Mouse (Mus musculus): ENCODE measurements around the gene Plekhg1. TPM values are rescaled to one million over a fixed set of nuclear protein-coding genes. Genes with fewer than 3 reads are reported as not detected.

Gene Plekhg1
- polyA plus RNA-seq, 1 experiment from 2014 or later, result 17.5 TPM

DNA sequence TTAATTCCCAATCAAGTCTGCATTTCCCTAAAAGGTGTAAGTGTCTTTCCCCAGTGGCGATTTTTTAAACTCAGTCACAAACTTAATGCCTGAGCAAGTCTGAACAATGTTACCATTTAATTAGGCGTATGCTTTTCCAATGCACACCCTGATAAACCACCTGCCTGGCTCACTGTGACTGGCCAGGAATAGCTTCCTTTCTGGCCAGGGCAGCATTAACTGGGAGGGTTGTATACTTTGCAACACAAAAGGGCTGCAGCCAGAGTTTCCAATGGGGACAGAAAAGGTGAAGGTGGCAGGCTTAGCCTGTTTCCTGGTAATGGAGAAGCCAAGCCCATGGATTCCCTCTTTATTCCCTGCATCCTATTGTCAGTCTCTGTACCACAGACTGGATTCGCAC lies 10.5 kb upstream of the Plekhg1 start:
- 48% methylated on average over 3 of the region's 3 CpGs for WGBS
- peaks cover 10% of the 10 kb centered on the region for H3K4me1 ChIP-seq (ENCODE audit: control insufficient read depth, insufficient read depth, low read length)

DNA sequence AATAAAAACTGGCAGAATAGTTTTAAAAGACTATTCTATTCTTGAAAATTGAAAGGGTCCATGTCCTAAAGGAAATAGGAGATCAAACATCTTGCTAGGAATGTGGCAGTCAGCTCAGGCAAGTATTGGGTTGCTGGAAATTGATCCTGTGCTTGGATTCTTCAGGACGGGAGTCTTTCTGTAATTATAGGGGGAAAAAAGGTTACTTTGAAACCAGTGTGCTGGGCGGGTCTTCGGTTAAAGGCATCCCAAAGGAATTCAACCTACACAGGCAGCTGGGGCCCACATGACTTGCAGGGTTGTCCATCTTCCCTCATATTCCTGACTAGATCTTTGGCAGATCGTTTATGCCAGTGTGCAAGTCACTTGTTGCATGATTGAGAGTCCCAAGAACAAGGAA lies 9.8 kb upstream of the Plekhg1 start:
- DNase-seq (ENCODE audit: low spot score), result peak; percentile 78
- 3% methylated on average over 4 of the region's 4 CpGs for WGBS
- peak; percentile 55; the same call in 1 of the 2 replicates for ATAC-seq (ENCODE audit: low read depth)
- H3K4me1 ChIP-seq (ENCODE audit: control insufficient read depth, insufficient read depth, low read length), result peaks cover 10% of the 10 kb centered on the region
- no peak overlapping the region for H3K4me2 ChIP-seq (ENCODE audit: low read depth, low read length)
- no peaks in the 10 kb centered on the region for H3K9me3 ChIP-seq (ENCODE audit: control insufficient read depth, low read length)
- no peak overlapping the region for H3K4me3 ChIP-seq (ENCODE audit: low read depth, low read length)
- no peak overlapping the region for H3K27ac ChIP-seq (replicated peaks; ENCODE audit: low read depth, low read length)
- H3K27me3 ChIP-seq (replicated peaks; ENCODE audit: control insufficient read depth, insufficient read depth, low read length), result no peaks in the 10 kb centered on the region
- H3K9ac ChIP-seq (ENCODE audit: low read depth, low read length), result no peak overlapping the region
- no peaks in the 10 kb centered on the region for H3K36me3 ChIP-seq (ENCODE audit: control insufficient read depth, insufficient read depth, low read length)

More for the DNA sequence above, 10.5 kb upstream of the Plekhg1 start:
- Histone ChIP-seq H3K4me2 (ENCODE audit: low read depth, low read length) (no peak overlapping the region), H3K9me3 (ENCODE audit: control insufficient read depth, low read length) (no peaks in the 10 kb centered on the region), H3K27ac (replicated peaks; ENCODE audit: low read depth, low read length) (no peak overlapping the region), H3K36me3 (ENCODE audit: control insufficient read depth, insufficient read depth, low read length) (no peaks in the 10 kb centered on the region), H3K27me3 (replicated peaks; ENCODE audit: control insufficient read depth, insufficient read depth, low read length) (no peaks in the 10 kb centered on the region), H3K9ac (ENCODE audit: low read depth, low read length) (no peak overlapping the region), H3K4me3 (ENCODE audit: low read depth, low read length) (no peak overlapping the region)
- ATAC-seq (ENCODE audit: low read depth) (no peak; the same call in 1 of the 2 replicates), DNase-seq (ENCODE audit: low spot score) (no peak)

DNA sequence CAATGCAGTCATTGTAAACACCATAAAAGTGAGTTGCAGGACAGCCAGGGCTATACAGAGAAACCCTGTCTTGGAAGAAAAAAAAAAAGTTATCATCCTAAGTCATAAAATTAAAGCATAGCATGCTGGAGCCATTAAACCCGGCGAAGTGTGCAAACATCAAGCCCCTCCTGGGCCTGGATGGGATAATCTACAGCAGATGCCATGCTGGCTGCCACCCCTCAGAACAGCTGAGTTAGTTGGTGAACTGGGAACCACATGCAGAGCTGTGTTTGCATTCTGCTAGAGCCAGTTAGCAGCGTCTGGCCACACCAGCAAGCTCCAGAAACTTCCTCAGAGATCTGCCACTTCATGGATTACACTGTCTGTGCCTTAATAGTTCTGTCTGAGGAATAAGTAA lies 3.1 kb upstream of the Plekhg1 start:
- ATAC-seq (ENCODE audit: low read depth) (no peak), DNase-seq (ENCODE audit: low spot score) (peak; percentile 64)
- H3K9me3 ChIP-seq (ENCODE audit: control insufficient read depth, low read length), result no peaks in the 10 kb centered on the region
- H3K4me1 ChIP-seq (ENCODE audit: control insufficient read depth, insufficient read depth, low read length), result peaks cover 9% of the 10 kb centered on the region
- H3K27me3 ChIP-seq (replicated peaks; ENCODE audit: control insufficient read depth, insufficient read depth, low read length), result no peaks in the 10 kb centered on the region
- 41% methylated on average over 3 of the region's 3 CpGs for WGBS
- no peaks in the 10 kb centered on the region for H3K36me3 ChIP-seq (ENCODE audit: control insufficient read depth, insufficient read depth, low read length)
- no peak overlapping the region for H3K4me2 ChIP-seq (ENCODE audit: low read depth, low read length)
- H3K4me3 ChIP-seq (ENCODE audit: low read depth, low read length), result no peak overlapping the region
- H3K9ac ChIP-seq (ENCODE audit: low read depth, low read length), result no peak overlapping the region
- no peak overlapping the region for H3K27ac ChIP-seq (replicated peaks; ENCODE audit: low read depth, low read length)

DNA sequence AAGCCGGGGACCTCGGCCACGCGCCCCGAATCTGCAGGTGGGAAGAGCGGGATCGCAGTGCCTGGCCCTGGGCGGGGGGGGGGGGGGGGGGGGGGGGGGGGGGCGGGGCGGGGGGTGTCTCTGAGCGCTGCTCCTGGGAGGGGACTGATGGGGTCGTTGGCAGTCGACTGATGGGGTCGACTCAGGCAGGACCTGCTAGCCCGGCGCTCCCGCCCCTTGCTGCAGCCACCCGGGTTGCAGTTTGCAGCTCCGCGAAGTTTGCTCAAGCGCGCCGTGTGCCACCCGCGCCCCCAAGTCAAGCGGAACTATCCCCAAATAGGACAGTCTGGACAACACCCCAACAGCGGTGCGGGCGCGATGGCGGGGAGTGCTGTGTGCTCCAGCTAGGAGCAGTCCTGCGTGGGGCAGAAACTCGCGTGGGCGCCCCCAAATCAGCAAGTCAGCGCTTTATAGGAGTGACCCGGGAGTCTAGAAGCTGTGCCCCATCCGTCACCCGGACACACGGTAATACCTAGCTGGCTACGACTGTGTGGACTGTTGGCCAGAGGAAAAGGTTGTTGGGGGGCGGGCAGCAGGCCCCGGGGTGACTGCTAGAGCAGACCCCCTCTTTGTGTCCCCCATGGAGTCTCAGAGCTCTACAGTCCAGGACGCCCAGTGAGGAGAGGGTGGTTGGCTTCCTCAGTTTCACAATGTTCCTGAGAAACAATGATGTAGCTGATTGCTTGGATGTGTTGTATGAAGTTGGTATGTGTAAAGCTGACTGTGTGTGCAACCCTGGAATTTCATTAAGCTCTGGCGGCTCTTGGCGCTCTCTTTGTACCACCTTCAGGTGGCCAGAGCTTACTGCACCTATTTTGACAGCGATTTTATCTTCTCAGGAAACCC lies 582 bp downstream of the Plekhg1 start:
- H3K9me3 ChIP-seq (ENCODE audit: control insufficient read depth, low read length), result no peaks in the 10 kb centered on the region
- peaks cover 27% of the 10 kb centered on the region for H3K4me1 ChIP-seq (ENCODE audit: control insufficient read depth, insufficient read depth, low read length)
- ATAC-seq (ENCODE audit: low read depth), result peak; percentile 72
- DNase-seq (ENCODE audit: low spot score), result peak; percentile 92
- peak overlapping the region; percentile 77 for H3K4me2 ChIP-seq (ENCODE audit: low read depth, low read length)
- H3K9ac ChIP-seq (ENCODE audit: low read depth, low read length), result peak overlapping the region; percentile 71
- H3K4me3 ChIP-seq (ENCODE audit: low read depth, low read length), result peak overlapping the region; percentile 56
- H3K27ac ChIP-seq (replicated peaks; ENCODE audit: low read depth, low read length), result peak overlapping the region; percentile 89
- no peaks in the 10 kb centered on the region for H3K27me3 ChIP-seq (replicated peaks; ENCODE audit: control insufficient read depth, insufficient read depth, low read length)
- 0% methylated on average over 32 of the region's 47 CpGs for WGBS
- no peaks in the 10 kb centered on the region for H3K36me3 ChIP-seq (ENCODE audit: control insufficient read depth, insufficient read depth, low read length)

DNA sequence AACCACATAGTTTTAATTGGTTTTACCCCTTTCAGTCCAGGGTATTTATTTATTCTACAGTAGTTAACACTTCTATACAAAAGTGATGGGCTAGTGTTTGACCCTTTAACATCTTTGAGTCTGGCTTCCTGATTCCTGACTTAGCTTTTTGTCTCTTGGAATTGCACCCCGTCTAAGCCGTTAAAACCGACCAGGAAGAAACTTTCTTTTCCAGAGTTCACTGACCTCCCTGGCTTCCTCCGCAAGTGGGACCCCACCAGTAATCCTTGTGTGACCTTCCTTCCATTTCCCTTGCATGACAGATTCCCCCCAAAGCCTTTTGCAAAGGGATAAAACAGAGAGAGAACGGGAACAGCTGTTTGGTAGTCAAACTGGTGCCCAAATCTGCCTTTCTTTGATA lies 1.6 kb downstream of the Plekhg1 start:
- Histone ChIP-seq H3K4me1 (ENCODE audit: control insufficient read depth, insufficient read depth, low read length) (peaks cover 27% of the 10 kb centered on the region), H3K4me3 (ENCODE audit: low read depth, low read length) (peak overlapping the region; percentile 56), H3K27me3 (replicated peaks; ENCODE audit: control insufficient read depth, insufficient read depth, low read length) (no peaks in the 10 kb centered on the region), H3K4me2 (ENCODE audit: low read depth, low read length) (peak overlapping the region; percentile 77), H3K36me3 (ENCODE audit: control insufficient read depth, insufficient read depth, low read length) (no peaks in the 10 kb centered on the region), H3K9ac (ENCODE audit: low read depth, low read length) (peak overlapping the region; percentile 56), H3K9me3 (ENCODE audit: control insufficient read depth, low read length) (no peaks in the 10 kb centered on the region), H3K27ac (replicated peaks; ENCODE audit: low read depth, low read length) (no peak overlapping the region)
- DNase-seq (ENCODE audit: low spot score) (no peak), ATAC-seq (ENCODE audit: low read depth) (no peak)
- WGBS, result 5% methylated on average over 5 of the region's 5 CpGs

DNA sequence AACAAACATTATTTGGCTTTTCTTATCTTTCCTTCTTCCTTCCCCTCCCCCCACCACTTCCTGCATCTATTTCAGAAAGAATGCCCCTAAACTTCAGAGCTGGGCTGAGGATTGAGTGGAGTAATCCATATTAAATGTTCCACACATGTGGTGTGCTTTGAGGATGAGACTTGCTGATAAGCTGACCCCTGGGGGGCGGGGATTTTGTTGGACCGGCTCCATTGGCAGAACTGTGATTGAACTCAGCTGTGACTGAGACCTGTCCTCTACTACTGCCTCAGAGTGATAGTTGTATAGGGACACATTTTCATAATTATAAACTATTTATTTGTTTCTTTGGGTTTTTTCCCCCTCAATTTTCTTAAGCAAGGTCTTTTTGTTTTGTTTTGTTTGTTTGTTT lies 2.9 kb downstream of the Plekhg1 start:
- 28% methylated on average over 2 of the region's 2 CpGs for WGBS
- Histone ChIP-seq H3K4me2 (ENCODE audit: low read depth, low read length) (peak overlapping the region; percentile 21), H3K27me3 (replicated peaks; ENCODE audit: control insufficient read depth, insufficient read depth, low read length) (no peaks in the 10 kb centered on the region), H3K27ac (replicated peaks; ENCODE audit: low read depth, low read length) (no peak overlapping the region), H3K4me1 (ENCODE audit: control insufficient read depth, insufficient read depth, low read length) (peaks cover 36% of the 10 kb centered on the region), H3K36me3 (ENCODE audit: control insufficient read depth, insufficient read depth, low read length) (no peaks in the 10 kb centered on the region), H3K9me3 (ENCODE audit: control insufficient read depth, low read length) (no peaks in the 10 kb centered on the region), H3K4me3 (ENCODE audit: low read depth, low read length) (no peak overlapping the region), H3K9ac (ENCODE audit: low read depth, low read length) (no peak overlapping the region)
- DNase-seq (ENCODE audit: low spot score) (no peak), ATAC-seq (ENCODE audit: low read depth) (no peak)

DNA sequence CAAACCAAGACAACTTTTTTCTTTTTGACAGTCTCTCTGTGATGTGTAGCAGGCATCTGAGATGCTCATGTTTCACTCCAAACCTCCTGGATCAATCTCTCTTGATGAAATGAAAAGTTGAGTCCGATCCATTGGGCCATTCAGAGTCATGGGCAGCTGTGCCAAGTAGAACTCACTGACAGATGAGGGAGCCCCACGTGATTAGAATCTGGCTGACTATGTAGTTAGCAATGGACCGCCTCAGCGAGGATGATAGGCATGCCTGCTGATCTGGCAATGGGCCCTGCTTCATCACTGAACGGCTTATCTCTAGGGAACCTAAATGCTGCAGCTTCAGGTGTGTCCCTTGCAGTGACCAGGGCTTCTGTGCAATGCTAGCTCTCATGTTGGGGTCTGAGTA lies 3.7 kb downstream of the Plekhg1 start:
- ATAC-seq (ENCODE audit: low read depth) (no peak), DNase-seq (ENCODE audit: low spot score) (peak; percentile 31)
- H3K9me3 ChIP-seq (ENCODE audit: control insufficient read depth, low read length), result no peaks in the 10 kb centered on the region
- H3K4me3 ChIP-seq (ENCODE audit: low read depth, low read length), result no peak overlapping the region
- H3K36me3 ChIP-seq (ENCODE audit: control insufficient read depth, insufficient read depth, low read length), result no peaks in the 10 kb centered on the region
- H3K4me1 ChIP-seq (ENCODE audit: control insufficient read depth, insufficient read depth, low read length), result peaks cover 40% of the 10 kb centered on the region
- H3K9ac ChIP-seq (ENCODE audit: low read depth, low read length), result no peak overlapping the region
- no peak overlapping the region for H3K4me2 ChIP-seq (ENCODE audit: low read depth, low read length)
- H3K27me3 ChIP-seq (replicated peaks; ENCODE audit: control insufficient read depth, insufficient read depth, low read length), result no peaks in the 10 kb centered on the region
- 58% methylated on average over 5 of the region's 5 CpGs for WGBS
- H3K27ac ChIP-seq (replicated peaks; ENCODE audit: low read depth, low read length), result no peak overlapping the region

DNA sequence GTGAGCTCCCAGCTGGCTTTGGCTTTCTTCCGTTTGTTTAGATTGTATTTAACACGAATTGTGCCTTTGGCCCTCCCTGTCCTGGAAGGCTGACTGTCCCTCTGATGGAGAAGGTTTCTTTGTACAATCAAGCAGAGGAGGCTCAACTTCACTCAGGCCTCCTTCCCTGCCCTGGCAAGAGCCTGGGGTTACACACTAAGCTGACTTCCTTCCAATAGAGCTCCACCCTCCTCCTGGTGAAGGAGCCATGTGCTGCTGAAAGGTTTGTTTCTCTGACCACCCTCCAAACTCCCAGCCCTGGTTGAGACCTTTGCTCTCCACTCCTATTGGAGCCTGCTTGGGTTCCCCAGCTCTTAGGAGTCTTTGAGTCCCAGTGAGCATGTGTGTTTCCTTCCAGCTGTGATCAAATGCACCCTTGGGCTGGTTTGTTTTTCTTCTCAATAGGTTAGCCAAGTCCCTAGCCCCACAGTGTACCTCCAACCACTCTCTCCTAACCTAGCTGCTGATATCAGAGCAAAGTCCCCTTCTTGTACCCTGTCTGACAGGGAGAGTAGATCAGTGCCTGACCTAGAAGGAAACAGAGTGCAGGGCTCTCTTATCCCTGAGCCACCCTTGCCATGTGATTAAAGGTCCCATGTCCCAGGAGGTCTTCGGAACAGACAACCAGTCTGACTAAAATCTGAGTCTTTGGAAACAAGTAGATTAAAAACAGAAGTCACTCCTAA lies 6.8 kb downstream of the Plekhg1 start:
- H3K36me3 ChIP-seq (ENCODE audit: control insufficient read depth, insufficient read depth, low read length), result no peaks in the 10 kb centered on the region
- no peak overlapping the region for H3K27ac ChIP-seq (replicated peaks; ENCODE audit: low read depth, low read length)
- H3K9me3 ChIP-seq (ENCODE audit: control insufficient read depth, low read length), result no peaks in the 10 kb centered on the region
- DNase-seq (ENCODE audit: low spot score), result no peak
- no peak for ATAC-seq (ENCODE audit: low read depth)
- peaks cover 31% of the 10 kb centered on the region for H3K4me1 ChIP-seq (ENCODE audit: control insufficient read depth, insufficient read depth, low read length)
- H3K27me3 ChIP-seq (replicated peaks; ENCODE audit: control insufficient read depth, insufficient read depth, low read length), result no peaks in the 10 kb centered on the region
- H3K4me2 ChIP-seq (ENCODE audit: low read depth, low read length), result no peak overlapping the region
- WGBS, result 41% methylated on average over 3 of the region's 3 CpGs
- peak overlapping the region; percentile 12; the same call in 1 of the 2 replicates for H3K9ac ChIP-seq (ENCODE audit: low read depth, low read length)
- H3K4me3 ChIP-seq (ENCODE audit: low read depth, low read length), result no peak overlapping the region

Measured in embryonic facial prominence, embryonic 14.5 days (tissue).